Mouse (Mus musculus): ENCODE data around the gene Ipcef1. TPM values are rescaled to one million over a fixed set of nuclear protein-coding genes. Genes with fewer than 3 reads are reported as not detected.
A peak's percentile ranks its signal among the peaks of the same experiment; 100 is the strongest.

Ipcef1 gene
- total and polyA plus RNA-seq, 3 experiments = 1.7 to 6.8 (median 4.1) TPM

GRCm38 (mm10) chr10:7069090-7069489 lies 16.8 kb upstream of the Ipcef1 start:
- Histone ChIP-seq H3K4me3 (replicated peaks in 1 of 3; ENCODE audit: low read depth in 2 of 3, low read length in 2 of 3, poor library complexity in 1 of 3) (no peak overlapping the region), H3K4me1 (ENCODE audit: control insufficient read depth in 1 of 2, insufficient read depth in 2 of 2) (peaks cover 5 to 33% of the 10 kb centered on the region in 2 experiments), H3K4me2 (ENCODE audit: insufficient read depth, low read depth, poor library complexity, severe bottlenecking) (no peak overlapping the region), H3K27me3 (replicated peaks) (no peaks in the 10 kb centered on the region), H3K9ac (ENCODE audit: insufficient read depth, low read depth) (no peak overlapping the region), H3K79me2 (replicated peaks; ENCODE audit: control insufficient read depth, extremely low read depth, insufficient read depth, poor library complexity, severe bottlenecking) (no peaks in the 10 kb centered on the region), H3K36me3 (replicated peaks in 1 of 2; ENCODE audit: control insufficient read depth in 1 of 2, insufficient read depth in 1 of 2, low read length in 1 of 2) (no peaks in the 10 kb centered on the region), H3K9me3 (replicated peaks; ENCODE audit: low read length) (peaks cover 6% of the 10 kb centered on the region), H3K27ac (ENCODE audit: insufficient read depth, low read depth) (no peak overlapping the region)
- no peak for DNase-seq (ENCODE audit: extremely low read depth)
- TF ChIP-seq ZMIZ1 (IDR thresholded peaks at IDR 0.05; ENCODE audit: low read depth, low read length) (no peak), KAT2A (IDR thresholded peaks at IDR 0.05; ENCODE audit: insufficient replicate concordance, low read length) (no peak), SIN3A (IDR thresholded peaks at IDR 0.05; ENCODE audit: low read length) (no peak), CTCF (conservative IDR thresholded peaks at IDR 0.05 in 1 of 2, IDR thresholded peaks at IDR 0.05 in 1 of 2; ENCODE audit: low read depth in 2 of 2, low read length in 2 of 2) (peak in 1 of 2 experiments; percentile 66; a peak in 2 of 4 replicates), ZNF384 (IDR thresholded peaks at IDR 0.05; ENCODE audit: low read depth, low read length) (no peak), CHD1 (IDR thresholded peaks at IDR 0.05; ENCODE audit: low read depth, low read length) (no peak), BHLHE40 (IDR thresholded peaks at IDR 0.05; ENCODE audit: low read depth, low read length) (no peak), USF2 (conservative IDR thresholded peaks at IDR 0.05; ENCODE audit: low read depth, low read length) (no peak), GABPA (IDR thresholded peaks at IDR 0.05; ENCODE audit: insufficient replicate concordance, low read depth, low read length) (no peak), E2F4 (IDR thresholded peaks at IDR 0.05; ENCODE audit: insufficient replicate concordance, low read depth, low read length) (no peak), SMC3 (IDR thresholded peaks at IDR 0.05; ENCODE audit: low read depth, low read length) (peak; percentile 62), UBTF (IDR thresholded peaks at IDR 0.05; ENCODE audit: low read depth, low read length) (no peak), RAD21 (IDR thresholded peaks at IDR 0.05; ENCODE audit: low read depth, low read length) (peak; percentile 53), ELF1 (IDR thresholded peaks at IDR 0.05; ENCODE audit: low read depth, low read length) (no peak), MAFK (IDR thresholded peaks at IDR 0.05; ENCODE audit: insufficient replicate concordance, low read length) (no peak), MYC (IDR thresholded peaks at IDR 0.05; ENCODE audit: low read depth, low read length) (peak; percentile 69; the same call in 1 of the 2 replicates), ZC3H11A (IDR thresholded peaks at IDR 0.05; ENCODE audit: low read depth, low read length) (peak; percentile 27; the same call in 1 of the 2 replicates), CHD2 (IDR thresholded peaks at IDR 0.05; ENCODE audit: low read length) (no peak), USF1 (IDR thresholded peaks at IDR 0.05; ENCODE audit: low read depth, low read length) (no peak)
- dilution Hi-C loops (cut with MboI; ENCODE audit: extremely low pct_ligation_motif_present, extremely low pct_unique_long_range_greater_than_20kb, low sequenced_read_pairs) = no loop called here
- in situ Hi-C loops (cut with MboI; ENCODE audit: low pct_ligation_motif_present, low pct_unique_long_range_greater_than_20kb, low sequenced_read_pairs) = loop anchor here (25.0 kb wide), 1 partner anchor 1257 kb away; the partner anchor contains the start of genes Fbxo5 and Mtrf1l

GRCm38 (mm10) chr10:7068608-7069007 lies 16.3 kb upstream of the Ipcef1 start:
- in situ Hi-C loops (cut with MboI; ENCODE audit: low pct_ligation_motif_present, low pct_unique_long_range_greater_than_20kb, low sequenced_read_pairs) = loop anchor here (25.0 kb wide), 1 partner anchor 1256 kb away; the partner anchor contains the start of genes Fbxo5 and Mtrf1l
- Histone ChIP-seq H3K27me3 (replicated peaks) (no peaks in the 10 kb centered on the region), H3K9ac (ENCODE audit: insufficient read depth, low read depth) (no peak overlapping the region), H3K4me2 (ENCODE audit: insufficient read depth, low read depth, poor library complexity, severe bottlenecking) (no peak overlapping the region), H3K27ac (ENCODE audit: insufficient read depth, low read depth) (no peak overlapping the region), H3K36me3 (replicated peaks in 1 of 2; ENCODE audit: control insufficient read depth in 1 of 2, insufficient read depth in 1 of 2, low read length in 1 of 2) (no peaks in the 10 kb centered on the region), H3K79me2 (replicated peaks; ENCODE audit: control insufficient read depth, extremely low read depth, insufficient read depth, poor library complexity, severe bottlenecking) (no peaks in the 10 kb centered on the region), H3K9me3 (replicated peaks; ENCODE audit: low read length) (peaks cover 4% of the 10 kb centered on the region), H3K4me3 (replicated peaks in 1 of 3; ENCODE audit: low read depth in 2 of 3, low read length in 2 of 3, poor library complexity in 1 of 3) (no peak overlapping the region), H3K4me1 (ENCODE audit: control insufficient read depth in 1 of 2, insufficient read depth in 2 of 2) (peaks cover 7 to 33% of the 10 kb centered on the region in 2 experiments)
- dilution Hi-C loops (cut with MboI; ENCODE audit: extremely low pct_ligation_motif_present, extremely low pct_unique_long_range_greater_than_20kb, low sequenced_read_pairs) = no loop called here
- TF ChIP-seq RCOR1 (conservative IDR thresholded peaks at IDR 0.05; ENCODE audit: low read depth, low read length) (no peak), SMC3 (IDR thresholded peaks at IDR 0.05; ENCODE audit: low read depth, low read length) (0 out of 2 replicates have a peak, but pooled peaks have one; percentile 10), NRF1 (IDR thresholded peaks at IDR 0.05; ENCODE audit: low read depth, low read length) (no peak), CTCF (conservative IDR thresholded peaks at IDR 0.05 in 1 of 2, IDR thresholded peaks at IDR 0.05 in 1 of 2; ENCODE audit: low read depth in 2 of 2, low read length in 2 of 2) (peak in 1 of 2 experiments; percentile 51; a peak in 2 of 4 replicates), MXI1 (IDR thresholded peaks at IDR 0.05; ENCODE audit: low read depth, low read length) (no peak), E2F4 (IDR thresholded peaks at IDR 0.05; ENCODE audit: insufficient replicate concordance, low read depth, low read length) (no peak), JUND (conservative IDR thresholded peaks at IDR 0.05; ENCODE audit: low read depth, low read length) (no peak), MAFK (IDR thresholded peaks at IDR 0.05; ENCODE audit: insufficient replicate concordance, low read length) (no peak), MAX (IDR thresholded peaks at IDR 0.05; ENCODE audit: low read length) (no peak), ZMIZ1 (IDR thresholded peaks at IDR 0.05; ENCODE audit: low read depth, low read length) (no peak), POLR2A (IDR thresholded peaks at IDR 0.05; ENCODE audit: low read depth, low read length) (no peak)
- no peak for DNase-seq (ENCODE audit: extremely low read depth)

All from CH12.LX (cell line).